Comparison of ENCODE assay signal across 10 mouse cellular contexts in the genomic region with DNA sequence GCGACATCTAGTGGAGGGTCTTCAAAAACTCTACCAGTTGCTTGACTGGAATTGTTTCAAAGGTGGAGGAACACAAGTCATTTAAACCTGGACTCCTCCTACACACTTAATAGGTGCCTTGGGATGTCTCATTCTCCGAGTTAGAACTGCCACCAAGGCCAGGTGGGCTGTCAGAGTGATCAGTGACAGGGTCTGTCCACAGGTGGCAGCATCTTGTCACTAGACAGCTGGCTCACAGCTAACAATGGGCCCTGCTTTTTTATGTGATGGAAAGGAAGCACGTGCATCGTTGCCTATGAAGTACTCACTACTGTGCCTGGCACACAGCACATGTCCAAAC.
DNase-seq lines count a peak whose midpoint lies in the region; ATAC-seq and TF ChIP-seq lines count a peak whose summit lies in the region.
"Had no signal": no experiment of that assay in that cellular context is flagged by ENCODE, and none has a peak within 500 bp of the region (broad histone marks: within the 10 kb centered on the region; RNA-seq: fewer than 3 reads in every experiment).

No protein-coding gene starts in this region.

- no peaks in the 10 kb centered on the region for H3K27me3 ChIP-seq in forebrain, postnatal 0 days (ENCODE audit: insufficient read depth, low read length)
- H3K27me3 ChIP-seq in forebrain, embryonic 11.5 days (ENCODE audit: control insufficient read depth, insufficient read depth, low read length): no peaks in the 10 kb centered on the region
- H3K27me3 ChIP-seq in liver, embryonic 14.5 days (ENCODE audit: control insufficient read depth, insufficient read depth, low read length): no peaks in the 10 kb centered on the region
- no peaks in the 10 kb centered on the region for H3K27me3 ChIP-seq in liver, embryonic 11.5 days (replicated peaks; ENCODE audit: control insufficient read depth, insufficient read depth, low read length)
- H3K27me3 ChIP-seq in hindbrain, postnatal 0 days (ENCODE audit: insufficient read depth, low read length): no peaks in the 10 kb centered on the region
- H3K27me3 ChIP-seq: lung, embryonic 15.5 days had no signal

- peak; percentile 64 for ATAC-seq in forebrain, postnatal 0 days
- ATAC-seq in forebrain, embryonic 11.5 days (replicated peaks; ENCODE audit: low FRiP score): no peak
- no peak for ATAC-seq in liver, embryonic 14.5 days (ENCODE audit: insufficient read depth)
- ATAC-seq in liver, embryonic 11.5 days (replicated peaks; ENCODE audit: low FRiP score): no peak
- ATAC-seq in hindbrain, postnatal 0 days: peak; percentile 58
- no peak for ATAC-seq in inflammation-experienced regulatory T-cells, adult 6 months

- no peaks in the 10 kb centered on the region for H3K9me3 ChIP-seq in forebrain, postnatal 0 days (ENCODE audit: low read length)
- H3K9me3 ChIP-seq in forebrain, embryonic 11.5 days (ENCODE audit: control insufficient read depth, low read length): no peaks in the 10 kb centered on the region
- no peaks in the 10 kb centered on the region for H3K9me3 ChIP-seq in liver, embryonic 14.5 days (ENCODE audit: control insufficient read depth, low read length)
- H3K9me3 ChIP-seq in liver, embryonic 11.5 days (ENCODE audit: control insufficient read depth, low read length): no peaks in the 10 kb centered on the region
- no peaks in the 10 kb centered on the region for H3K9me3 ChIP-seq in hindbrain, postnatal 0 days (ENCODE audit: low read length)
- H3K9me3 ChIP-seq: lung, embryonic 15.5 days had no signal

- H3K4me2 ChIP-seq in forebrain, postnatal 0 days (ENCODE audit: low read depth): no peak overlapping the region
- H3K4me2 ChIP-seq in forebrain, embryonic 11.5 days (ENCODE audit: low read depth, low read length, severe bottlenecking): no peak overlapping the region
- H3K4me2 ChIP-seq in liver, embryonic 14.5 days (ENCODE audit: low read depth): no peak overlapping the region
- H3K4me2 ChIP-seq in liver, embryonic 11.5 days: no peak overlapping the region
- no peak overlapping the region for H3K4me2 ChIP-seq in hindbrain, postnatal 0 days (ENCODE audit: low read depth, low read length)
- H3K4me2 ChIP-seq: lung, embryonic 15.5 days had no signal

- H3K27ac ChIP-seq in forebrain, postnatal 0 days (ENCODE audit: low read depth, low read length): no peak overlapping the region
- H3K27ac ChIP-seq in forebrain, embryonic 11.5 days (ENCODE audit: low read depth, low read length): no peak overlapping the region
- H3K27ac ChIP-seq in liver, embryonic 14.5 days: no peak overlapping the region
- no peak overlapping the region for H3K27ac ChIP-seq in liver, embryonic 11.5 days (ENCODE audit: low read depth, low read length)
- H3K27ac ChIP-seq in hindbrain, postnatal 0 days: 0 out of 2 replicates have a peak overlapping the region, but pooled peaks have one; percentile 20
- H3K27ac ChIP-seq: lung, embryonic 15.5 days had no signal

- TF ChIP-seq EP300 in liver, embryonic 14.5 days (IDR thresholded peaks at IDR 0.05; ENCODE audit: low read depth): no peak

- WGBS in forebrain, postnatal 0 days: 17% methylated on average over 4 of the region's 4 CpGs
- WGBS in forebrain, embryonic 11.5 days: 55% methylated on average over 4 of the region's 4 CpGs
- 58% methylated on average over 4 of the region's 4 CpGs for WGBS in liver, embryonic 14.5 days (ENCODE audit: insufficient replicate concordance)
- WGBS in liver, embryonic 11.5 days: 55% methylated on average over 4 of the region's 4 CpGs
- 25% methylated on average over 4 of the region's 4 CpGs for WGBS in hindbrain, postnatal 0 days

- H3K4me1 ChIP-seq in forebrain, postnatal 0 days (ENCODE audit: insufficient read depth): no peaks in the 10 kb centered on the region
- H3K4me1 ChIP-seq in forebrain, embryonic 11.5 days (replicated peaks; ENCODE audit: control insufficient read depth, insufficient read depth, low read length): no peaks in the 10 kb centered on the region; the same call in 1 of the 2 replicates
- H3K4me1 ChIP-seq in liver, embryonic 14.5 days (replicated peaks; ENCODE audit: control insufficient read depth in 2 of 2, insufficient read depth in 2 of 2, low read length in 1 of 2): no peaks in the 10 kb centered on the region
- H3K4me1 ChIP-seq in liver, embryonic 11.5 days (replicated peaks; ENCODE audit: control insufficient read depth, insufficient read depth, low read length): no peaks in the 10 kb centered on the region
- peaks cover 3% of the 10 kb centered on the region; the same call in 1 of the 2 replicates for H3K4me1 ChIP-seq in hindbrain, postnatal 0 days (ENCODE audit: insufficient read depth, low read length)
- H3K4me1 ChIP-seq: lung, embryonic 15.5 days had no signal

- peak; percentile 77 for TF ChIP-seq CTCF in forebrain, postnatal 0 days (IDR thresholded peaks at IDR 0.05; ENCODE audit: low read depth)
- TF ChIP-seq CTCF in liver, embryonic 14.5 days (IDR thresholded peaks at IDR 0.05; ENCODE audit: low read depth): peak; percentile 25
- TF ChIP-seq CTCF in hindbrain, postnatal 0 days (IDR thresholded peaks at IDR 0.05; ENCODE audit: low read depth): peak; percentile 82

- no peak for DNase-seq in forebrain, postnatal 0 days
- DNase-seq in forebrain, embryonic 11.5 days (ENCODE audit: low spot score): no peak
- DNase-seq in liver, embryonic 14.5 days (ENCODE audit: low read depth in 3 of 3, low spot score in 3 of 3): no peak
- no peak for DNase-seq in liver, embryonic 11.5 days (ENCODE audit: low spot score)
- DNase-seq in ES-CJ7 (ENCODE audit: low read depth, low spot score): peak; percentile 44
- no peak for DNase-seq in hindbrain, postnatal 0 days (ENCODE audit: low spot score)
- no peak for DNase-seq in frontal cortex, postnatal 14 days (ENCODE audit: low spot score in 2 of 2)
- DNase-seq: kidney, adult 18-20 months had no signal

- no peak overlapping the region for H3K9ac ChIP-seq in forebrain, postnatal 0 days
- H3K9ac ChIP-seq in forebrain, embryonic 11.5 days (ENCODE audit: low read length): no peak overlapping the region
- H3K9ac ChIP-seq in liver, embryonic 14.5 days (replicated peaks): no peak overlapping the region
- H3K9ac ChIP-seq in liver, embryonic 11.5 days (ENCODE audit: low read depth, low read length): no peak overlapping the region
- H3K9ac ChIP-seq in hindbrain, postnatal 0 days (replicated peaks; ENCODE audit: low read length): no peak overlapping the region
- H3K9ac ChIP-seq: lung, embryonic 15.5 days had no signal

- peaks cover 34% of the 10 kb centered on the region for H3K36me3 ChIP-seq in forebrain, postnatal 0 days (ENCODE audit: insufficient read depth)
- H3K36me3 ChIP-seq in forebrain, embryonic 11.5 days (ENCODE audit: control insufficient read depth, insufficient read depth, low read length): peaks cover 6% of the 10 kb centered on the region; the same call in 1 of the 2 replicates
- H3K36me3 ChIP-seq in liver, embryonic 14.5 days (replicated peaks; ENCODE audit: control insufficient read depth, insufficient read depth, low read depth): peaks cover 2% of the 10 kb centered on the region
- H3K36me3 ChIP-seq in liver, embryonic 11.5 days (ENCODE audit: control insufficient read depth, insufficient read depth, low read length): peaks cover 19% of the 10 kb centered on the region; the same call in 1 of the 2 replicates
- peaks cover 15% of the 10 kb centered on the region; the same call in 1 of the 2 replicates for H3K36me3 ChIP-seq in hindbrain, postnatal 0 days (ENCODE audit: insufficient read depth, low read length)

- no peak overlapping the region for H3K4me3 ChIP-seq in forebrain, postnatal 0 days (ENCODE audit: low read depth, low read length)
- no peak overlapping the region for H3K4me3 ChIP-seq in forebrain, embryonic 11.5 days (ENCODE audit: low read depth, low read length)
- H3K4me3 ChIP-seq in liver, embryonic 14.5 days (ENCODE audit: insufficient read depth in 1 of 2, low read depth in 2 of 2, low read length in 2 of 2): no peak overlapping the region
- no peak overlapping the region for H3K4me3 ChIP-seq in liver, embryonic 11.5 days (ENCODE audit: low read depth, low read length)
- H3K4me3 ChIP-seq in hindbrain, postnatal 0 days (ENCODE audit: low read length): no peak overlapping the region
- H3K4me3 ChIP-seq: lung, embryonic 15.5 days had no signal

Comparison
In these comparisons a context has a peak if more than half of its experiments do, and no peak if none do; other contexts are left out.
1. ATAC-seq: peak in forebrain, postnatal 0 days (single experiment) and hindbrain, postnatal 0 days (single experiment); none in forebrain, embryonic 11.5 days (single experiment), liver, embryonic 14.5 days (single experiment), liver, embryonic 11.5 days (single experiment) and inflammation-experienced regulatory T-cells, adult 6 months (single experiment).
2. CTCF ChIP-seq: peak in every context shown above with its lines; median percentile 82 in hindbrain, postnatal 0 days; 77 in forebrain, postnatal 0 days; 25 in liver, embryonic 14.5 days.